In genomic region chr1:33788493-33788892, GRCm38 (mm10) we compare ENCODE assay signal across 26 mouse cellular contexts. TPM values are rescaled to one million over a fixed set of nuclear protein-coding genes. Genes with fewer than 3 reads are reported as not detected.
DNase-seq lines count a peak whose midpoint lies in the region; ATAC-seq lines count a peak whose summit lies in the region.
"Had no signal": no experiment of that assay in that cellular context is flagged by ENCODE, and none has a peak within 500 bp of the region (broad histone marks: within the 10 kb centered on the region; RNA-seq: fewer than 3 reads in every experiment).

No protein-coding gene starts in this region.

- H3K4me2 ChIP-seq in midbrain, embryonic 13.5 days (replicated peaks), result no peak overlapping the region
- H3K4me2 ChIP-seq: embryonic facial prominence, embryonic 13.5 days; hindbrain, embryonic 14.5 days; liver, embryonic 13.5 days; neural tube, embryonic 12.5 days had no signal

- WGBS in midbrain, embryonic 13.5 days, result 64% methylated on average over 3 of the region's 3 CpGs

- no peak overlapping the region for H3K27ac ChIP-seq in midbrain, embryonic 13.5 days
- H3K27ac ChIP-seq: embryonic facial prominence, embryonic 13.5 days; heart, embryonic 10.5 days; hindbrain, embryonic 14.5 days; liver, embryonic 13.5 days; neural tube, embryonic 12.5 days had no signal

- H3K4me1 ChIP-seq in megakaryocyte, embryonic 14.5 days, result peaks cover 28% of the 10 kb centered on the region
- no peaks in the 10 kb centered on the region for H3K4me1 ChIP-seq in midbrain, embryonic 13.5 days (replicated peaks)
- H3K4me1 ChIP-seq: embryonic facial prominence, embryonic 13.5 days; heart, embryonic 10.5 days; neural tube, embryonic 12.5 days had no signal

- peak overlapping the region; percentile 26 for H3K4me3 ChIP-seq in megakaryocyte, embryonic 14.5 days (replicated peaks)
- H3K4me3 ChIP-seq in midbrain, embryonic 13.5 days (replicated peaks), result no peak overlapping the region
- H3K4me3 ChIP-seq: embryonic facial prominence, embryonic 13.5 days; heart, embryonic 10.5 days; liver, embryonic 13.5 days; neural tube, embryonic 12.5 days had no signal

- H3K9me3 ChIP-seq in megakaryocyte, embryonic 14.5 days, result no peaks in the 10 kb centered on the region
- no peaks in the 10 kb centered on the region for H3K9me3 ChIP-seq in midbrain, embryonic 13.5 days
- H3K9me3 ChIP-seq: embryonic facial prominence, embryonic 13.5 days; heart, embryonic 10.5 days; liver, embryonic 13.5 days; neural tube, embryonic 12.5 days had no signal

- H3K36me3 ChIP-seq in megakaryocyte, embryonic 14.5 days (replicated peaks; ENCODE audit: low read length), result peaks cover 36% of the 10 kb centered on the region
- H3K36me3 ChIP-seq in midbrain, embryonic 13.5 days, result peaks cover 6% of the 10 kb centered on the region

- no peak overlapping the region for H3K9ac ChIP-seq in midbrain, embryonic 13.5 days (replicated peaks)
- H3K9ac ChIP-seq: embryonic facial prominence, embryonic 13.5 days; hindbrain, embryonic 14.5 days; liver, embryonic 13.5 days; neural tube, embryonic 12.5 days had no signal

- DNase-seq in heart, adult 11 months, result peak; percentile 71
- no peak for DNase-seq in heart, adult 8-10 months (ENCODE audit: low spot score)
- peak; percentile 70 for DNase-seq in lung, postnatal 10 days
- DNase-seq in adrenal gland, adult 18-20 months (ENCODE audit: low spot score in 2 of 2), result no peak
- DNase-seq: adrenal gland, postnatal 14 days; cerebellum, adult 8-10 months; cerebellum, postnatal 36 days; embryo, embryonic 11 days; gastrocnemius, postnatal 14 days; kidney, adult 18-20 months; kidney, postnatal 4 days; layer of hippocampus, adult 9-11 months; liver, embryonic 13.5 days; midbrain, embryonic 14.5 days; right cerebral cortex, postnatal 14 days; spleen, adult 18-20 months; thymus, postnatal 25 days had no signal

- no peak for ATAC-seq in megakaryocyte, adult 5-6 weeks (ENCODE audit: poor library complexity, severe bottlenecking)
- no peak for ATAC-seq in midbrain, embryonic 13.5 days
- ATAC-seq: forebrain, embryonic 14.5 days; inflammation-experienced regulatory T-cells, adult 6 months had no signal

- H3K27me3 ChIP-seq in megakaryocyte, embryonic 14.5 days (replicated peaks), result no peaks in the 10 kb centered on the region
- no peaks in the 10 kb centered on the region for H3K27me3 ChIP-seq in midbrain, embryonic 13.5 days
- H3K27me3 ChIP-seq: embryonic facial prominence, embryonic 13.5 days; liver, embryonic 13.5 days; neural tube, embryonic 12.5 days had no signal

RNA-seq across cellular contexts. Expression of gene Zfp451, which starts 25.9 kb away (rescaled TPM):
- total RNA-seq in heart, adult 8-10 months (2022), result 10 to 100 TPM; 10.7 to 17.3 (median 12.6) TPM
- polyA plus RNA-seq in megakaryocyte, embryonic 14.5 days (2012; ENCODE audit: insufficient read depth, low replicate concordance), result 1.8 and 2.0 TPM in 2 replicates
- 28.5 and 29.6 TPM in 2 replicates for total RNA-seq in megakaryocyte, adult 5-6 weeks (2015)
- 15.4 and 16.1 TPM in 2 replicates for total RNA-seq in megakaryocyte, adult 5-6 weeks (2017)
- polyA plus RNA-seq in midbrain, embryonic 13.5 days (2015; fragmentation: Nextera tagmentation; extraction: Ambion mirVana), result 46.8 and 47.4 TPM in 2 replicates
- total RNA-seq in adrenal gland, adult 18-20 months (2021), result 10 to 100 TPM; 30.8 to 32.8 TPM

RNA-seq across cellular contexts. Expression of gene Bag2, which starts 30.9 kb away (rescaled TPM):
- 10 to 100 TPM; 34.4 to 43.4 (median 38.5) TPM for total RNA-seq in heart, adult 8-10 months (2022)
- 4.8 and 13.0 TPM in 2 replicates for polyA plus RNA-seq in megakaryocyte, embryonic 14.5 days (2012; ENCODE audit: insufficient read depth, low replicate concordance)
- total RNA-seq in megakaryocyte, adult 5-6 weeks (2015), result 0.49 and 2.1 TPM in 2 replicates
- total RNA-seq in megakaryocyte, adult 5-6 weeks (2017), result 1.2 and 1.3 TPM in 2 replicates
- 17.4 and 18.5 TPM in 2 replicates for polyA plus RNA-seq in midbrain, embryonic 13.5 days (2015; fragmentation: Nextera tagmentation; extraction: Ambion mirVana)
- total RNA-seq in adrenal gland, adult 18-20 months (2021), result 10 to 100 TPM; 15.7 to 17.9 TPM

Comparison
In these comparisons a context has a peak if more than half of its experiments do, and no peak if none do; other contexts are left out.
1. DNase-seq: peak in heart, adult 11 months (single experiment) and lung, postnatal 10 days (single experiment); none in heart, adult 8-10 months (single experiment) and adrenal gland, adult 18-20 months (0 of 2).
2. RNA of gene Bag2, which starts 30.9 kb away (total RNA-seq): 34.4 to 43.4 TPM in heart, adult 8-10 months and 15.7 to 17.9 TPM in adrenal gland, adult 18-20 months; 0.49 to 2.1 TPM in megakaryocyte, adult 5-6 weeks; every median in the first group is over 4 times any median in the second.